Mouse (Mus musculus): Measurements from ENCODE around the gene Ltb4r2. TPM values are rescaled to one million over a fixed set of nuclear protein-coding genes. Genes with fewer than 3 reads are reported as not detected.

The Ltb4r2 gene
- polyA plus RNA-seq, 1 experiment from 2014 or later, result 0.38 TPM

DNA sequence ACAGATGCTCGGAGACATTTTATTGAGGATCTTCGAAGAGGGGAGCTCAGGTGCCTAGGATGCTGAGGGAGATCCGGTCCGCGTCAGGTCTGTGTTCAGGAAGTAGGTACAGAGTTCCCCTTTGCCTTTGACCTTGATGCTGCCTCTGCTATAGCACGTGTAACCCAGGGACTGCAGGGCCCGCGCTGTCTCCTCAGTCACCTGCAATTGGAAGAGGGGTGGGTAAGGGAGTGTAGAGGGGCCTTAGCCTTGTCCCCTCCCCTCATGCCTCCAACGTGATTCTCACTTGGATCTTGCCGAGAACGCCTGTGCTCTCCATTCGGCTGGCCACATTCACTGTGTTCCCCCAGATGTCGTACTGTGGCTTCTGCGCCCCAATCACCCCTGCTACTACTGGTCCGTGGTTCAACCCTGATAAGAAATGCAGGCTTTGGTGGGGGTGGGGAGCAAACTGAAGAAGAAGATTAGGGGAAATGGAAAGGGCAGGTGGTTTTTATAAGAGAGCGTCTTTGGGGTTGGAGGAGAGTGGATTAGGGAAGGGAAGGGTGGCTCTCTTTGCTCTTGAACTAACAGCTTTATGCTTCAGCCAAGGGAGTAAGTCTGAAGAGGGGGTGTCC lies 8.0 kb downstream of the Ltb4r2 start:
- no peak overlapping the region for H3K4me3 ChIP-seq (replicated peaks; ENCODE audit: low read length)
- 79% methylated on average over 16 of the region's 16 CpGs for WGBS

GRCm38 (mm10) chr14:55776711-55777110 lies 15.5 kb downstream of the Ltb4r2 start:
- Histone ChIP-seq H3K27me3 (replicated peaks; ENCODE audit: control insufficient read depth, insufficient read depth, low read length) (peaks cover 6% of the 10 kb centered on the region), H3K36me3 (ENCODE audit: control insufficient read depth, insufficient read depth) (no peaks in the 10 kb centered on the region), H3K9me3 (ENCODE audit: control insufficient read depth, low read length) (no peaks in the 10 kb centered on the region), H3K4me2 (ENCODE audit: low read length) (no peak overlapping the region), H3K4me1 (replicated peaks; ENCODE audit: control insufficient read depth, insufficient read depth, low read length) (no peaks in the 10 kb centered on the region), H3K4me3 (replicated peaks; ENCODE audit: low read length) (no peak overlapping the region), H3K27ac (ENCODE audit: low read length) (no peak overlapping the region), H3K9ac (replicated peaks; ENCODE audit: low read depth, low read length) (no peak overlapping the region)
- no peak for ATAC-seq
- WGBS, result 84% methylated on average over 7 of the region's 7 CpGs

More for the DNA sequence above, 8.0 kb downstream of the Ltb4r2 start:
- Histone ChIP-seq H3K4me1 (replicated peaks; ENCODE audit: control insufficient read depth, insufficient read depth, low read length) (peaks cover 6% of the 10 kb centered on the region; the same call in 1 of the 2 replicates), H3K27me3 (replicated peaks; ENCODE audit: control insufficient read depth, insufficient read depth, low read length) (peaks cover 27% of the 10 kb centered on the region), H3K36me3 (ENCODE audit: control insufficient read depth, insufficient read depth) (no peaks in the 10 kb centered on the region), H3K9me3 (ENCODE audit: control insufficient read depth, low read length) (no peaks in the 10 kb centered on the region), H3K4me2 (ENCODE audit: low read length) (no peak overlapping the region), H3K27ac (ENCODE audit: low read length) (no peak overlapping the region), H3K9ac (replicated peaks; ENCODE audit: low read depth, low read length) (no peak overlapping the region)
- no peak for ATAC-seq

- 73% methylated on average over 3 of the region's 3 CpGs for WGBS
Observed at GRCm38 (mm10) chr14:55777176-55777575, 15.9 kb downstream of the Ltb4r2 start.

GRCm38 (mm10) chr14:55777806-55778205 lies 16.6 kb downstream of the Ltb4r2 start:
- Histone ChIP-seq H3K4me3 (replicated peaks; ENCODE audit: low read length) (no peak overlapping the region), H3K27ac (ENCODE audit: low read length) (no peak overlapping the region), H3K27me3 (replicated peaks; ENCODE audit: control insufficient read depth, insufficient read depth, low read length) (peaks cover 15% of the 10 kb centered on the region), H3K9ac (replicated peaks; ENCODE audit: low read depth, low read length) (no peak overlapping the region), H3K4me1 (replicated peaks; ENCODE audit: control insufficient read depth, insufficient read depth, low read length) (no peaks in the 10 kb centered on the region), H3K4me2 (ENCODE audit: low read length) (no peak overlapping the region), H3K9me3 (ENCODE audit: control insufficient read depth, low read length) (no peaks in the 10 kb centered on the region), H3K36me3 (ENCODE audit: control insufficient read depth, insufficient read depth) (no peaks in the 10 kb centered on the region)
- 91% methylated on average over 11 of the region's 11 CpGs for WGBS
- ATAC-seq, result no peak

More at GRCm38 (mm10) chr14:55777176-55777575, 15.9 kb downstream of the Ltb4r2 start:
- Histone ChIP-seq H3K27ac (ENCODE audit: low read length) (no peak overlapping the region), H3K27me3 (replicated peaks; ENCODE audit: control insufficient read depth, insufficient read depth, low read length) (peaks cover 9% of the 10 kb centered on the region), H3K4me3 (replicated peaks; ENCODE audit: low read length) (no peak overlapping the region), H3K36me3 (ENCODE audit: control insufficient read depth, insufficient read depth) (no peaks in the 10 kb centered on the region), H3K9ac (replicated peaks; ENCODE audit: low read depth, low read length) (no peak overlapping the region), H3K4me1 (replicated peaks; ENCODE audit: control insufficient read depth, insufficient read depth, low read length) (no peaks in the 10 kb centered on the region), H3K4me2 (ENCODE audit: low read length) (no peak overlapping the region), H3K9me3 (ENCODE audit: control insufficient read depth, low read length) (no peaks in the 10 kb centered on the region)
- ATAC-seq, result no peak

DNA sequence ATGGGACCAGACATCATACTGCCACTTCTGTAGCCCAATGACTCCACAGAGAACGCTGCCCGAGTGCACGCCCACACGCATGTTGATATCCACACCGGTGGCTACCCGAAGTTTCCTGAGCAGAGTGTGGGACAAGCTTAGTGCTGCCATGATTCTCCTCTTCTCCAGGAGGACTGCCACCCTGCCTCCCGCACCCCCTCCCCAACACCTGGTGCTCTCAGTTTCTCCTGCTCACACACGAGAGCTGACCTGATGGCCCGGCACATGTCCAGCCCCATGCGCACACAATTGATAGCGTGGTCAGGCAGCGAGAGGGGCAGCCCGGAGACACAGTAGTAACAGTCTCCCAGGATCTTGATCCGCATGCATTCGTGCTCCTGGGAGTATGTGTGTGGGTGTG lies 17.5 kb downstream of the Ltb4r2 start:
- Histone ChIP-seq H3K9ac (replicated peaks; ENCODE audit: low read depth, low read length) (no peak overlapping the region), H3K4me3 (replicated peaks; ENCODE audit: low read length) (no peak overlapping the region), H3K4me2 (ENCODE audit: low read length) (no peak overlapping the region), H3K27me3 (replicated peaks; ENCODE audit: control insufficient read depth, insufficient read depth, low read length) (peaks cover 23% of the 10 kb centered on the region), H3K27ac (ENCODE audit: low read length) (no peak overlapping the region), H3K36me3 (ENCODE audit: control insufficient read depth, insufficient read depth) (no peaks in the 10 kb centered on the region), H3K9me3 (ENCODE audit: control insufficient read depth, low read length) (no peaks in the 10 kb centered on the region), H3K4me1 (replicated peaks; ENCODE audit: control insufficient read depth, insufficient read depth, low read length) (peaks cover 5% of the 10 kb centered on the region)
- 93% methylated on average over 15 of the region's 15 CpGs for WGBS
- ATAC-seq, result no peak

DNA sequence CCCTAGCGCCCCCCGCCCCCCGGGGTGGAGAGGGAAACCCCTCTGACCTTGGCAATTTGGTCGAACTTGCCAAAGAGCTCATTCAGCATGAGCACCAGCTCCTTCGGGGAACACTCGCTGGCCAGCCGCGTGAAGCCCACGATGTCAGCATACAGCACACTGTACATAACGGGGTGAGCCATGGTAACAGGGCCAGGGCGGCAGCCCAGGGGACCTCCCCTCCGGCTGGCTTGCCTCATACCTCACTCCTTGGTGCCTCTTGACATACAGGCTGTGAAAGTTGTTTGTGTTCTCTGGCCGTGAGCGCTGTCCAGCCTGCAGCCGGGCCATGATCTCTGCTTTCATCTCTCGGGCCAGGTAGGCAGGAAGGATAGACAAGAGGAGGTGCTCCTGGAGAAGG lies 18.4 kb downstream of the Ltb4r2 start:
- WGBS, result 69% methylated on average over 16 of the region's 16 CpGs
- H3K27me3 ChIP-seq (replicated peaks; ENCODE audit: control insufficient read depth, insufficient read depth, low read length), result peaks cover 30% of the 10 kb centered on the region

DNA sequence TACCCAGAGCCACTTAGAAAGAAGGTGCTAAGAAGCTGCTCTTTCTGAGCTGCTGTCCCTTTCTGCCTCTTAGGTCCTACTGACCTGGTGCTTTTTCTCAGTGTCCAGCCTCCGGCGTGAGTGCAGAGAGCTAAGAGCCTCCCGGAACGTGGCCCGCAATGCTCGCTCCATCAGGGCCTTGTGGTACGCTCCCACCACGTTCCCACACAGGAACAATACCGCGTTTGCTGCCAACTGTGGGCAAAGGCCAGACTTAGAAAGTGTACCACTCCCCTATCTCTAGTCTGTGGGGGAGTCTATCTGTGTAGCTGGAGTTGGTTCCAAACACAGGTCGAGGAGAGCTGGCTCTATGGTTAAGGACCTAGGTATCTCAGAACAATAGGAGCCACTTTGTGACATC lies 19.5 kb downstream of the Ltb4r2 start:
- Histone ChIP-seq H3K27ac (ENCODE audit: low read length) (no peak overlapping the region), H3K4me3 (replicated peaks; ENCODE audit: low read length) (no peak overlapping the region), H3K27me3 (replicated peaks; ENCODE audit: control insufficient read depth, insufficient read depth, low read length) (peaks cover 38% of the 10 kb centered on the region), H3K4me2 (ENCODE audit: low read length) (no peak overlapping the region), H3K36me3 (ENCODE audit: control insufficient read depth, insufficient read depth) (no peaks in the 10 kb centered on the region), H3K4me1 (replicated peaks; ENCODE audit: control insufficient read depth, insufficient read depth, low read length) (peaks cover 8% of the 10 kb centered on the region), H3K9ac (replicated peaks; ENCODE audit: low read depth, low read length) (no peak overlapping the region), H3K9me3 (ENCODE audit: control insufficient read depth, low read length) (no peaks in the 10 kb centered on the region)
- WGBS, result 82% methylated on average over 11 of the region's 11 CpGs
- 0 out of 2 replicates have a peak, but pooled peaks have one; percentile 17 for ATAC-seq

More for the DNA sequence above, 18.4 kb downstream of the Ltb4r2 start:
- Histone ChIP-seq H3K4me1 (replicated peaks; ENCODE audit: control insufficient read depth, insufficient read depth, low read length) (peaks cover 8% of the 10 kb centered on the region), H3K36me3 (ENCODE audit: control insufficient read depth, insufficient read depth) (no peaks in the 10 kb centered on the region), H3K4me3 (replicated peaks; ENCODE audit: low read length) (no peak overlapping the region), H3K27ac (ENCODE audit: low read length) (no peak overlapping the region), H3K9ac (replicated peaks; ENCODE audit: low read depth, low read length) (no peak overlapping the region), H3K4me2 (ENCODE audit: low read length) (no peak overlapping the region), H3K9me3 (ENCODE audit: control insufficient read depth, low read length) (no peaks in the 10 kb centered on the region)
- ATAC-seq, result no peak

GRCm38 (mm10) chr14:55781310-55781709 lies 20.1 kb downstream of the Ltb4r2 start:
- 12% methylated on average over 14 of the region's 14 CpGs for WGBS
- H3K9ac ChIP-seq (replicated peaks; ENCODE audit: low read depth, low read length), result no peak overlapping the region
- no peak overlapping the region; the same call in 1 of the 2 replicates for H3K4me3 ChIP-seq (replicated peaks; ENCODE audit: low read length)

DNA sequence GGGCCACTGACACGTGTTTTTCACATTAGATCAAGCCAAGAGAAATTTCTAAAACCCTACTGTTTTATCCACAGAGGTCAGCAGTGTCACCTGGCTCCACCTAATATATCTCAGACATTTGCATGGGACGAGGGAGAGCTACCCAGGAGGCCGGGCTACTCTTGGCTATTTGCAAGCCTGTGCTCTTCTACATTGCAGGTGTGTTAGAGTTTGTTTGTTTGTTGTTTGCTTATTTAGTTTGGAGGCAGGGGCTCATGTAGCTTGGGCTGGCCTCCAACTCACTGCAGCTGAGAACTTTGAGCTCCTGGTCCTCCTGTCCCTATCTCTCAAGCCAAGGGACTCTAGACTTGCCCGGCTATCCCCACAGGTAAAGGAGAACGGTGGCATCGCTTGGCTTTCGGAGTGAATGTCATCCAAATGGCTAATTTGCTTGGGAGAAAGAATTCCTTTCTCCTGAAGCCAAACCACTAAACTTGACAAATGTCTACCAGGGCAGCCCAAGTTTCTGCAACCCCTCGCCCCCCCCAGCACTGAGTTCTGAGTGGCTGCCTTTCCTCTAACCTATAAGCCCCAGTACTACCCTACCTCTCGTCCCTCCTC lies 21.2 kb downstream of the Ltb4r2 start:
- H3K9me3 ChIP-seq (ENCODE audit: control insufficient read depth, low read length), result no peaks in the 10 kb centered on the region
- H3K4me2 ChIP-seq (ENCODE audit: low read length), result no peak overlapping the region
- no peak for ATAC-seq
- H3K27ac ChIP-seq (ENCODE audit: low read length), result no peak overlapping the region
- peaks cover 56% of the 10 kb centered on the region for H3K27me3 ChIP-seq (replicated peaks; ENCODE audit: control insufficient read depth, insufficient read depth, low read length)
- H3K36me3 ChIP-seq (ENCODE audit: control insufficient read depth, insufficient read depth), result no peaks in the 10 kb centered on the region
- no peak overlapping the region for H3K4me3 ChIP-seq (replicated peaks; ENCODE audit: low read length)
- 57% methylated on average over 9 of the region's 9 CpGs for WGBS
- H3K9ac ChIP-seq (replicated peaks; ENCODE audit: low read depth, low read length), result no peak overlapping the region
- H3K4me1 ChIP-seq (replicated peaks; ENCODE audit: control insufficient read depth, insufficient read depth, low read length), result peaks cover 8% of the 10 kb centered on the region

More at GRCm38 (mm10) chr14:55781310-55781709, 20.1 kb downstream of the Ltb4r2 start:
- Histone ChIP-seq H3K27me3 (replicated peaks; ENCODE audit: control insufficient read depth, insufficient read depth, low read length) (peaks cover 44% of the 10 kb centered on the region), H3K4me2 (ENCODE audit: low read length) (peak overlapping the region; percentile 4; the same call in 1 of the 2 replicates), H3K9me3 (ENCODE audit: control insufficient read depth, low read length) (no peaks in the 10 kb centered on the region), H3K27ac (ENCODE audit: low read length) (no peak overlapping the region), H3K36me3 (ENCODE audit: control insufficient read depth, insufficient read depth) (no peaks in the 10 kb centered on the region), H3K4me1 (replicated peaks; ENCODE audit: control insufficient read depth, insufficient read depth, low read length) (peaks cover 8% of the 10 kb centered on the region)
- peak; percentile 79 for ATAC-seq
